Mouse (Mus musculus): ENCODE results near the gene Lpp. TPM values are rescaled to one million over a fixed set of nuclear protein-coding genes. Genes with fewer than 3 reads are reported as not detected.

The Lpp gene
- total and polyA plus RNA-seq, 3 experiments, result 0.16 TPM; not detected in 2

DNA sequence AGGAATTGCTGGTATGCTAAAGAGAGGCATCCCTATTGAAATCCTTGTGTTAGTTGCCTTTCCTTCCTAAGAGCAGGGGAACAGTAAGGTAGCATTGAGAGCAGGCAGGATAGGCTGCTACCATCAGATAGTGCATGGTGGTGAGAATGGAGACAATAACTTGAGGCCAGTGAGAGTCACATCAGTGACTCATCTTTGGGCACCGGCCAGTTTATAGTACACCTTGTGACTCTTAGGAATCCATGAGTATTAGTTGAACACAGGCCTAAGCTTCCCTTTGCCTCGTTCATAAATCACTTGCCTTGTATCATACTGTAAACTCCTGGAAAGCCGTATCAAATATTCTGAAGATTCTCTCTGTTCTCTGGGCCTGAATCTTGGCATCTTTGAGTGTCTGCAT is 372.7 kb downstream of the Lpp start:
- no peak for DNase-seq (ENCODE audit: low spot score)
- H3K4me3 ChIP-seq (ENCODE audit: low read depth, low read length), result no peak overlapping the region
- H3K36me3 ChIP-seq (replicated peaks), result no peaks in the 10 kb centered on the region
- H3K9me3 ChIP-seq (replicated peaks), result peaks cover 14% of the 10 kb centered on the region
- H3K4me1 ChIP-seq (ENCODE audit: insufficient read depth, low read depth, low read length), result no peaks in the 10 kb centered on the region
- no peak for ATAC-seq (ENCODE audit: extremely low read depth, insufficient number of reproducible peaks, low FRiP score, poor library complexity, severe bottlenecking)
- no peaks in the 10 kb centered on the region for H3K27me3 ChIP-seq (ENCODE audit: insufficient read depth, low read length)
- TF ChIP-seq TAL1 (conservative IDR thresholded peaks at IDR 0.05; ENCODE audit: low read depth, low read length), result no peak

DNA sequence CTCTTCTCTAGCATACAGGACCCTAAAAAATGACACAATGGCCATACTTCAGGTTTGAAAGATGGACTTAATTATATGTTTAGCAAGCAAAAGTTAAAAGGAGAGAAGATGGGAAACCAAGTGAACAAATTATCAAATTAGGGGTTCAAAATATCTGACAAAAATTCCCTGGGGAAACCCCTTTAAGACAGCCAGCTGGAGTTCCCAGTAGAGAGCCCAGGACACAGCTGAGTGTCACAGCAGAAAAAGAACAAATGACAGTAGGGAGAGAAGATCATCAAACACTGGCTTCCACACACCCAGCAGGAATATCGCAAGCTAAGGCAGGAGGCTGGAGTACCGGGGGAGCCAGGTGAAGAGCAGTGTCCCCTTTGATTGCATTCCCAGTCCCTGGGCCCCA is 373.3 kb downstream of the Lpp start:
- peaks cover 13% of the 10 kb centered on the region for H3K9me3 ChIP-seq (replicated peaks)
- H3K36me3 ChIP-seq (replicated peaks), result no peaks in the 10 kb centered on the region
- no peak overlapping the region for H3K4me3 ChIP-seq (ENCODE audit: low read depth, low read length)
- TF ChIP-seq GATA2 (IDR thresholded peaks at IDR 0.05; ENCODE audit: borderline replicate concordance, low read depth, low read length) (no peak), TAL1 (conservative IDR thresholded peaks at IDR 0.05; ENCODE audit: low read depth, low read length) (no peak), CTCF (IDR thresholded peaks at IDR 0.05; ENCODE audit: low read depth, low read length) (no peak), GATA1 (IDR thresholded peaks at IDR 0.05; ENCODE audit: borderline replicate concordance, low read length) (no peak), POLR2AphosphoS5 (IDR thresholded peaks at IDR 0.05; ENCODE audit: insufficient replicate concordance, low read depth, low read length) (no peak)
- H3K4me1 ChIP-seq (ENCODE audit: insufficient read depth, low read depth, low read length), result no peaks in the 10 kb centered on the region
- H3K27me3 ChIP-seq (ENCODE audit: insufficient read depth, low read length), result no peaks in the 10 kb centered on the region
- DNase-seq (ENCODE audit: low spot score) (no peak), ATAC-seq (ENCODE audit: extremely low read depth, insufficient number of reproducible peaks, low FRiP score, poor library complexity, severe bottlenecking) (no peak)

DNA sequence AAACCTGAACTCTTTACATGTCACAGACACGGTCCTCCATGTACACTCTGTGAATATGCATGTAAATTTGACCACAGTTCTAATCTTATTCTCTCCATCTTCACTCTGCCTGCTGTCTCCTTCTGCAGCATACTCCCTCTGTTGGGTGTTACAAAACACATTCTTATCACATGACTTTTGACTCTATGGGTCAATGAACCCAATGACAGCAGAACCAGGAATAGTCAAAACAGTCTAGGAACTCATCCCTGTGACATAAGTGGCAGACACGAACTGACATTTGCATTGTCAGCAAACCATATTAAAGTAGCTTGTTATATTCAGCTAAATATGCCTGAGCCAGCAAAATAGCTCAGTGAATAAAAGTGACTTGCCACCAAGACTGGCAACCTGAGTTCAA is 383.7 kb downstream of the Lpp start:
- TF ChIP-seq GATA1 (IDR thresholded peaks at IDR 0.05; ENCODE audit: borderline replicate concordance, low read length) (no peak), CTCF (IDR thresholded peaks at IDR 0.05; ENCODE audit: low read depth, low read length) (no peak), GATA2 (IDR thresholded peaks at IDR 0.05; ENCODE audit: borderline replicate concordance, low read depth, low read length) (no peak), POLR2AphosphoS5 (IDR thresholded peaks at IDR 0.05; ENCODE audit: insufficient replicate concordance, low read depth, low read length) (no peak)
- H3K36me3 ChIP-seq (replicated peaks), result no peaks in the 10 kb centered on the region
- ATAC-seq (ENCODE audit: extremely low read depth, insufficient number of reproducible peaks, low FRiP score, poor library complexity, severe bottlenecking) (no peak), DNase-seq (ENCODE audit: low spot score) (no peak)
- no peaks in the 10 kb centered on the region for H3K4me1 ChIP-seq (ENCODE audit: insufficient read depth, low read depth, low read length)
- no peaks in the 10 kb centered on the region for H3K27me3 ChIP-seq (ENCODE audit: insufficient read depth, low read length)
- H3K9me3 ChIP-seq (replicated peaks), result peaks cover 9% of the 10 kb centered on the region; the same call in 1 of the 2 replicates
- H3K4me3 ChIP-seq (ENCODE audit: low read depth, low read length), result no peak overlapping the region

DNA sequence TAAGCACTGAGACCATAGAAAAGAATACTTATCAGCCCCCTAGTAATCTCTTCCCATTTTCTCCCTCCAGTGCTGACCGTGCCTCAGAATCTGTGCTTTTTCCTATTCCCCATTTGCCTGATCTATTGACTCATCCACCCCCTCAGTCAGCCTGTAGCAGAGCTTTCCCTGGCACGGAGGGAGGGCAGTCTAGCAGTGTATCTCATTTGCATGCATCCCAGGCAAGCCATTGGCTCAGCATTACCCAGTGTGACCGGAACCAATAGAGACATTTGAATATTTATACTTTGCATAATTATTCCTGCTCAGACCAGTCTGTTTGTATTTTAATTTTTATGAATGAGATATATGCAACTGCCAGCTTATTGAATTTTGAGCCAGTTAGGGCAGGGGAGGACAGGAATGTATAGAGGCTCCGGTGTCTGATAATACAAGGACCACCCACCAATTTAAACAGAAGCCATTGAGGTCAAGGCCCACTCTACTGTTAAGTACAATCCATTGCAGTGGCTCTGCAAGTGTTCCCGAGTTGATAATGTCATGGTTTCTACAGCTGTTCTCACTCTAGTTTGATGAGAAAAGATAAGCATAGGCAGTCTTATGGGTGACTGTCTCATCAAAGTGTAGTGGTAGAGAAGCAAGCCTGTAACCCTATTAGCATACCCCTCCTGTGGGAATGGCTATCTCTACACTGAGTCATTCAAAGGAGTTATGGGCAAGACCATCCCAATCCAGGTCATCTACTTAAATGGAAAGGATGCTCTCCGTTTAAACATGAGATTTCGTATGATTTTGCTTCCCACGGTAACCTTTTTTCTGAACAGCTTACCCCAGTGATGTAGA is 385.3 kb downstream of the Lpp start:
- no peak for ATAC-seq (ENCODE audit: extremely low read depth, insufficient number of reproducible peaks, low FRiP score, poor library complexity, severe bottlenecking)

DNA sequence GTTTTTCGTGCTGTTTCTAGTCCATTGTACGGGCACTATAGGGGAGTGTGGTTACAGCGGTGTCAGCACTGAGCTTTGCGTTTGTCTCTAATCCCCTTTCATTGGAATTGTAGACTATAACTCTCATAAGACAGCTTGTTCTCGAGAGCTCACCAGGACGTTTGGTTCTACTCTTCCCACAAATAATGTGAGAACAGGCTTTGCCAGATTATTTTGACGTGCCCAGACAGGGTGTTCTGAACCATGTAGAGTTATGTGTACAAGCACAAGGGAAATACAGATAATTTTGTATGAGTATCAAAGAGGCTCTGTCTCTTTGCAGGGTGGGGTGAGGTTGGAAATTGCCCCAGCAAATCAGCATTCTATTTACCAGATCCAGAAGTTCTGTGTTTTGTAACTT is 387.2 kb downstream of the Lpp start:
- no peaks in the 10 kb centered on the region for H3K36me3 ChIP-seq (replicated peaks)

More for the DNA sequence above, 385.3 kb downstream of the Lpp start:
- Histone ChIP-seq H3K4me1 (ENCODE audit: insufficient read depth, low read depth, low read length) (no peaks in the 10 kb centered on the region), H3K4me3 (ENCODE audit: low read depth, low read length) (no peak overlapping the region), H3K27me3 (ENCODE audit: insufficient read depth, low read length) (no peaks in the 10 kb centered on the region), H3K9me3 (replicated peaks) (peaks cover 7% of the 10 kb centered on the region; the same call in 1 of the 2 replicates), H3K36me3 (replicated peaks) (no peaks in the 10 kb centered on the region)
- no peak for DNase-seq (ENCODE audit: low spot score)
- TF ChIP-seq GATA2 (IDR thresholded peaks at IDR 0.05; ENCODE audit: borderline replicate concordance, low read depth, low read length), result no peak
- no peak for TF ChIP-seq POLR2AphosphoS5 (IDR thresholded peaks at IDR 0.05; ENCODE audit: insufficient replicate concordance, low read depth, low read length)
- TF ChIP-seq GATA1 (IDR thresholded peaks at IDR 0.05; ENCODE audit: borderline replicate concordance, low read length), result no peak
- TF ChIP-seq TAL1 (conservative IDR thresholded peaks at IDR 0.05; ENCODE audit: low read depth, low read length), result no peak
- TF ChIP-seq CTCF (IDR thresholded peaks at IDR 0.05; ENCODE audit: low read depth, low read length), result no peak

DNA sequence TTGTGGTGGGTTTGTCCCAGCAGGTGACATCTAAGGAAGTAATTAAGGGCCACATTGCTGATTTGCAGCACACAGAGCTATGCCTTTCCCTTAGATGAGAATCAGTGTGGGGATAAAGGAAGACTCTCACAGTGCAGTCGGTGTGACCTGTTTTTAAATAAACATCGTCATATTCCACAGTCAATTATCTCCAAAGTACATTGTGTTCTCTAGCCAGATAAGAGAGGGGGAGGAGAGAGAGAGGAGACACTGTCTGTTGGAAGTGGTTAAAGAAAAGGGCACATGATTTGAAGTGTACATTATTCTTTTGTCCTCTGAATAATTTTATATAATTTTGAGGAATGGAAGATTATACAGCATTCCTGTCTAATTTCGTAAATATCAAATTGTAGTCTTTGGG is 388.6 kb downstream of the Lpp start:
- Histone ChIP-seq H3K4me3 (ENCODE audit: low read depth, low read length) (no peak overlapping the region), H3K27me3 (ENCODE audit: insufficient read depth, low read length) (no peaks in the 10 kb centered on the region), H3K36me3 (replicated peaks) (no peaks in the 10 kb centered on the region), H3K4me1 (ENCODE audit: insufficient read depth, low read depth, low read length) (no peaks in the 10 kb centered on the region), H3K9me3 (replicated peaks) (peaks cover 5% of the 10 kb centered on the region; the same call in 1 of the 2 replicates)
- no peak for TF ChIP-seq TAL1 (conservative IDR thresholded peaks at IDR 0.05; ENCODE audit: low read depth, low read length)
- no peak for TF ChIP-seq CTCF (IDR thresholded peaks at IDR 0.05; ENCODE audit: low read depth, low read length)
- no peak for TF ChIP-seq POLR2AphosphoS5 (IDR thresholded peaks at IDR 0.05; ENCODE audit: insufficient replicate concordance, low read depth, low read length)
- no peak for TF ChIP-seq GATA2 (IDR thresholded peaks at IDR 0.05; ENCODE audit: borderline replicate concordance, low read depth, low read length)
- TF ChIP-seq GATA1 (IDR thresholded peaks at IDR 0.05; ENCODE audit: borderline replicate concordance, low read length), result no peak
- ATAC-seq (ENCODE audit: extremely low read depth, insufficient number of reproducible peaks, low FRiP score, poor library complexity, severe bottlenecking) (no peak), DNase-seq (ENCODE audit: low spot score) (no peak)

More for the DNA sequence above, 387.2 kb downstream of the Lpp start:
- ATAC-seq (ENCODE audit: extremely low read depth, insufficient number of reproducible peaks, low FRiP score, poor library complexity, severe bottlenecking), result no peak
- H3K4me1 ChIP-seq (ENCODE audit: insufficient read depth, low read depth, low read length), result no peaks in the 10 kb centered on the region
- no peak for DNase-seq (ENCODE audit: low spot score)
- TF ChIP-seq GATA2 (IDR thresholded peaks at IDR 0.05; ENCODE audit: borderline replicate concordance, low read depth, low read length) (no peak), TAL1 (conservative IDR thresholded peaks at IDR 0.05; ENCODE audit: low read depth, low read length) (no peak), GATA1 (IDR thresholded peaks at IDR 0.05; ENCODE audit: borderline replicate concordance, low read length) (no peak), POLR2AphosphoS5 (IDR thresholded peaks at IDR 0.05; ENCODE audit: insufficient replicate concordance, low read depth, low read length) (no peak), CTCF (IDR thresholded peaks at IDR 0.05; ENCODE audit: low read depth, low read length) (no peak)
- no peak overlapping the region for H3K4me3 ChIP-seq (ENCODE audit: low read depth, low read length)
- peaks cover 5% of the 10 kb centered on the region; the same call in 1 of the 2 replicates for H3K9me3 ChIP-seq (replicated peaks)
- no peaks in the 10 kb centered on the region for H3K27me3 ChIP-seq (ENCODE audit: insufficient read depth, low read length)
